Mouse (Mus musculus) adrenal gland, postnatal 4 days (tissue): ENCODE measurements around the gene Irf2bp2. TPM values are rescaled to one million over a fixed set of nuclear protein-coding genes. Genes with fewer than 3 reads are reported as not detected.

Experiments
- DNase-seq, 2 experiments: peaks; one replicate each; pipeline ENCODE4 v3.0.0; 2021 to 2022; ENCODE audit warnings: low spot score in 2 of 2, mixed read lengths in 2 of 2
- total RNA-seq, 2 experiments: library from RNA; stranded (reverse); gene quantifications; 2 replicates each; pipeline ENCODE4 v1.2.3; 2021

The Irf2bp2 gene
- total RNA-seq, 2 experiments from 2014 or later: 115 to 119 TPM

GRCm38 (mm10) chr8:126570521-126571040, 23.2 kb downstream of the Irf2bp2 start:
- DNase-seq: no peak

- no peak for DNase-seq
Measured at GRCm38 (mm10) chr8:126570046-126570445, 23.7 kb downstream of the Irf2bp2 start.

DNA sequence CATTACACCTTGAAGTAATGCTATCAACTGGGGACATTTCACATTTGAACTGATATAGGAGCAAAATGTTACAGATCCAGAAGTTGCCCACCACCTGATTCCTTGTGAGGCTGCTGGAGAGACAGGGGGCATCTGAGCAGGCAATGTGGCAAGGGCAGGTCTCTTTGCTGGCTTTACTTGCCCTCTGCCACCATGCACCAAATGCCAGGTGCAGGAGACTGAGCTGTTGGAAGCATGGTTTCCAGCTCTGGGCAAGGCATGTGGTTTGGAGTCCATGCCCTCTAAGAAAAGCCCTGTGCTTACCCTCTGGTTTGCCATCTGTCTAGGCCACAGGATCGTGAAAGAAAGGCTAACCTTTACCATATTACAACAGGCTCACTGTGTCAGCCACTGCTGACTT, 24.1 kb downstream of the Irf2bp2 start:
- DNase-seq: no peak

- DNase-seq: no peak
Measured at GRCm38 (mm10) chr8:126567674-126568073, 26.1 kb downstream of the Irf2bp2 start.

DNA sequence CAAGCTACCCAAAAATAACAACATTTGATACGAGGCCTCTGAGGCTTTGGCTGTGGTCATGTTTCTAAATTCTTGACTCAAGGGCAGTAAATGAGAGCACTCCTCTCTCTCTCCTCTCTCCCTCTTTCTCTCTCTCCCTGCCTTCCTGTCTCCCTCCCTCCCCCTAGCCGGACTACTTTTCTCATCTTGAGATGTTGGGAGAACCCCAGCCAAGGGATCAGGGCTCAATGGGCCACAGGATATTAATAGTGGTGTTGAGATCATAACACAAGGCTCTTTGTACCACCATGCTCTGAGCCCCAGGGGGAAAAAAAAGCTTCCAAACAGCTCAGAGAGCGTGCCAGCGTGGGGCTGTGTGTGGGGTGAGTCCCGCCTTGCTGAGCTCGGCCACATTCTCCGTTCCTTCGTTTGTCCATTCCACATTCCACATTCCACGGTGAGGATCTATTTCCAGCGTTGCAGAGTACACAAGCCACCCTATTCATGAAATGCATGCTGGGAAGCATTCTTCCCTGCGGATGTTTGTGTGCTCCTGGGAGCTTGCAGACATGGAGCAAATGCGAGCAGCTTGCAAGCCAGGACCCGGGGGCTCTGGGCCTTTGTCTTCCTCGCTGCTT, 27.2 kb downstream of the Irf2bp2 start:
- DNase-seq: no peak

DNA sequence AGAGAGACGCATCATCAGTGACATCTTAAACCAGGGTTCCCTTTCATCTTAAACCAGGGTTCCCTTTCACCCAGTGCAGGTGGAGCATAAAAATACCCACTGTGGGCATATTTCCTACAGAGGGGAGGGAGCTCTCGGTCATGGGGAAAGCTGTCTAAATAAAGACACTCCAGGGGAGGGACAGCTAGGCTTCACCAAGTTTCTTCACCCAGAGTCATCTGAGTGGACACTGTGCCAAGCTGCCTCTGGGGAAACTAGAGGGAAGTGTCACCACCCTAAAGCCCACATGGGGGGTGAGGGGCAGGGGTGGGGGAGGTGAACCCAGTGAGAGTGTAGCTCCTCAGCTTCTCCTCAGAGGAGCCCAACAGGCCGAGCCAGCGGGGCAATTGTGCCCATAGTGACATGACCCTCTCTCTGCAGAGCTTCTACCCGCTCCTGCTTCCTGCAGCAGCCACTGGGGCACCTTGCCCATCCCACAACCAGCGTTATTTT, 27.8 kb downstream of the Irf2bp2 start:
- DNase-seq: no peak

DNA sequence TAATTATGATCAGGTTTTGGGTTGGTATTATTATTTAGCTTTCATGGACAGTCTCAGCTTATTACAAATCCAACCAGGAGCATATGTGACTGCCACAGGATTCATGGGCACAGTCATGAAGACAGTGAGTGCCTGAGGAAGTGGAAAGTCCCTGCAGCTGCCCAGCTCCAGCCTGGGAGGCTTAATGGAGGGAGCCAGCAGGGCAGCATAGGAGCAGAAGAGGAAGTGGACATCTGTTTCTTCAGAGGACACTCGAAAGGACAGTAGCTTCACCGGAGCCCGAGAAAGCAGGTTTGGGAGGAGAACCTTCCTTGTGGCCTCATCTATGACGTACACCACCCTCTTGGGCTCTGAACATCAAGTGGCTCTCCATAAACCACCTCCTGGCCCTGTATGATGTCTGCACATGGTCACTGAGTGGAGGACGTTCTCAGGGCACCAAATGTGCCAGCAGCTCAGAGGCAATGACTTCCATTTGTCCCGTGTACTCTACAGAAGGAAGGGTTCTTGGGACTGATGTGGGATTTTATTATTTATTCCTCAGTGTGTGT, 28.5 kb downstream of the Irf2bp2 start:
- no peak for DNase-seq

- no peak for DNase-seq
Measured at GRCm38 (mm10) chr8:126564551-126565154, 29.1 kb downstream of the Irf2bp2 start.

- DNase-seq: no peak
Measured at GRCm38 (mm10) chr8:126561316-126561841, 32.4 kb downstream of the Irf2bp2 start.

- no peak for DNase-seq
Measured at GRCm38 (mm10) chr8:126558400-126558953, 35.3 kb downstream of the Irf2bp2 start.

- DNase-seq: no peak
Measured at GRCm38 (mm10) chr8:126557403-126557802, 36.4 kb downstream of the Irf2bp2 start.

GRCm38 (mm10) chr8:126556691-126557090, 37.1 kb downstream of the Irf2bp2 start:
- no peak for DNase-seq

GRCm38 (mm10) chr8:126554741-126555140, 39.0 kb downstream of the Irf2bp2 start:
- DNase-seq: no peak

GRCm38 (mm10) chr8:126551871-126552270, 41.9 kb downstream of the Irf2bp2 start:
- no peak for DNase-seq

- peak in 1 of 2 experiments; percentile 36 for DNase-seq
Measured at GRCm38 (mm10) chr8:126550944-126551357, 42.8 kb downstream of the Irf2bp2 start.

DNA sequence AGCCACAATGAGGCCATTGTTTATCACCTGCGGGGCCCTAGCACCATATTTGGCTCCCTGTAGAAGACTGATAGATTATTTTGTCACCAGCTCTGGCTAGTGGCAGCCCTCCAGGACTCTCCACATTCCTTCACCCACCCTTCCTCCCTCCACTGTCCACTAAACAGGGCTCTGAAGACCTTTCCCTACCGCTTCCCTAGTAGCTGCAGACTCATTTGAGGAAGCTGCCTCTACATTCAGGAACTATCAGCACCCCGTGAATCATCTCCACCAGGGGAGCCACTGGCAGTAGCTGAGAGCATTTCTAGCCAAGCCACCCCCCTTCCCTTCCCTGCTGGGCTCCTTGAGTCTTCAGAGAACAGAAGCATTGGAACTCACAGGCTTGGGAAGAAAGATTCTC, 45.9 kb downstream of the Irf2bp2 start:
- no peak for DNase-seq

DNA sequence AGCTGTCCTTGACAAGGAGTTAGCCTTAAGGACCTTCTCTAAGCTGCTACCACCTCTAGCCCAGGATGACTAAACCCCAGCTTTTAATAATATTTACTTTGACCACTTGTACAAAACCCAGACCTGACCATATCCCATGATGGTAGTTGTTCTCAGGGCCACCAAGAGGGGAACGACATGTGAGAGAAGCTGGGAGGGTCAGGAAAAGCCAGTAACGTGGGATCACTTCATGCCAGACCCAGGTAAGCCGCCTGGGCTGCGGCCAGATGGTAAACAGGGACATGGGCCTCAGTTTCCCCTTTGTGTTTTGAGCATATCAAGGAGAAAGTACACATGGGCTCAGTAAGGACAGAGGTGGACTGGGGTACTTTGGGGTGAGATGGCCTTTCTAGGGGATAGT, 46.4 kb downstream of the Irf2bp2 start:
- no peak for DNase-seq

- DNase-seq: no peak
Measured at GRCm38 (mm10) chr8:126546480-126546879, 47.3 kb downstream of the Irf2bp2 start.

- no peak for DNase-seq
Measured at GRCm38 (mm10) chr8:126543407-126543806, 50.4 kb downstream of the Irf2bp2 start.

DNA sequence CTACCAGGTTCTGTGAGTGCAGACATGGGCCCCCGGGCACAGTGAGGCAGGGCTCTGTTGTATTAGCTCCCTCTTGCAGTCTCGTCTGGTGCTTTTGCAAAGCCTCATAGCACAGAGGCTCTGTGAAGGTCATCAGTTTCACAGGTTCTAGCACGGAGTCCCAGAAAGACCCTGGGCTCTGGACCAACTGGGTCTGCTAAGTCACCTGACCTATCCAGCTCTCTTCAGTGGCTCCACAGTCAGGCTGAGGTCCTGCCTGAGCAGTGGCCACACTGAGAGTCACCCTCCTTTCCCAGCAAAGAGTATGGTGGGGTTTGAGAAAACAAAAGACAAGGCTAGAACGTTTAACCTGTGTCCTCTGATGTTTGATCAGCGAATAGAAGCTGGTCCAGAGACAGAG, 51.0 kb downstream of the Irf2bp2 start:
- DNase-seq: no peak

GRCm38 (mm10) chr8:126542090-126542689, 51.6 kb downstream of the Irf2bp2 start:
- no peak for DNase-seq
